Mouse (Mus musculus) heart, postnatal 36 days (tissue): ENCODE data around the gene Irf9. TPM values are rescaled to one million over a fixed set of nuclear protein-coding genes. Genes with fewer than 3 reads are reported as not detected.
A peak's percentile ranks its signal among the peaks of the same experiment; 100 is the strongest.

Experiments used
- DNase-seq, 2 experiments: peaks; one replicate each; pipeline ENCODE4 v3.0.0; 2021 to 2022
- intact Hi-C: fragments of 180-260 bp; cut with DNase I; formaldehyde crosslinking; loops from one replicate; pipeline ENCODE4 v1.15.1; 2025
- total RNA-seq, 2 experiments: library from RNA; stranded (reverse); gene quantifications; 2 replicates each; pipeline ENCODE4 v1.2.3; 2021

Irf9 gene
- total RNA-seq, 2 experiments from 2014 or later, result 10.6 to 17.7 TPM

DNA sequence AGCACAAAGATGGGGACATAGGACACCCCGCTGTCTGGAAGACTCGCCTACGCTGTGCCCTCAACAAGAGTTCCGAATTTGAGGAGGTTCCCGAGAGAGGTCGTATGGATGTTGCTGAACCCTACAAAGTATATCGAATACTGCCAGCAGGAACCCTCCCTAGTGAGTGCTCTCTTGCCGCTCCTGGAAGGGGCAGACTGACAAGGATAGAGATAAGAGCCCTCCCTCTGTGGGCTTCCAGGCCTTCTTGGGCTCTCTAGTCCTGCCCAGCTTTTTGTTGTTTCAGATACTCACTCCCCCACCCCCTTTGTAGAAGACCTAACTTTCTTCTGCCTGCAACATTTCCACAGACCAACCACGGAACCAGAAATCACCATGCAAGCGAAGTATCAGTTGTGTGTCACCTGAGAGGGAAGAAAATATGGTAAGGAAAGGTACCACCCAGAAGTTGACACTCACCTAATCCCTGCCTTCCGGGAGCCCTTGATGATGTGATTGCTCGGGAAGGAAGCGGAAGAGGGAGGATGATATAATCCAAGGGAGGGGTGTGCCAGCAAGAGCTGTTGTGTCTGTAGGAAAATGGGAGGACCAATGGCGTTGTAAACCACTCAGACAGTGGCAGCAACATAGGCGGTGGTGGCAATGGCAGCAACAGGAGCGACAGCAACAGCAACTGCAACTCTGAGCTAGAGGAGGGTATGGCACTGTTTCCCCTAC is 2.5 kb downstream of the Irf9 start:
- intact Hi-C loops, result loop anchor here (2.0 kb wide), 2 partner anchors 13 to 25 kb away; no protein-coding TSS in a partner anchor
- DNase-seq, result no peak

DNA sequence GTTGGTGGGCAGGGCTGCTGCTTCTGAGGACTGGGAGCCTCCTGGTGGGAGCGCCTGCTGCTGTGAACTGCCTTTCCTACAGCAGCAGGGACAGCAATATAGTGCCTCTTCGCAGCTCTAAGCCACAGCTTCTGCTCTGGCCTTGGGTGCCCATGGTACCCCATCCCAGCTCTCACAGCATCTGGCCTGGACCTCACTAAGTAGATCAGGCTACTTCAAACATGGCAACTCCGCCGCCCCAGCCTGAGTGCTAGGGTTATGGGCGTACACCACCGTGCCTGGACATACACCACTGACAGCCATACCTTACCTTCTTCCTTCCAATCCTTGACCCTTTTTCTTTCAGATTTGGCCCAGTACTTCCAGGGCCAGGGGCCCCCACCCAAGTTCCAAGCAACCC is 5.0 kb downstream of the Irf9 start:
- no peak for DNase-seq
- intact Hi-C loops, result no loop called here

DNA sequence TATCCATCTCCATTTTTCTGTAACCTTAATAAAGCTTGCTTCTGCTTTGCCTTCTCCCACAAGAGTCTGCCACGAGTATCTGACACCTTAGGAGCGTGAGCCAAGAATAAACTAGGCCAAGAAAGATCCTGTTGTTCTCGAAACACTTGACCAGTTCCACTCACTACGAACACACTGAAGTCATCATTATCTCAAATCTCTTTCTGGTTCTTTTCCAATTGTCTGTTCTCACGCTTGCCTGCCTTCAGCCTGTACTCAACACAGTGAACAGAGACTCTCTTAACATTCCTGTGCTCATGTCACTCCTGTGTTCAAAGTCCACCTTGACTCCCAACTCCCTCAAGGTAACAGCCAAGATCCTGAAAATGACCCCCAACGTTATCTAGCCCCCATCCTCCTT is 10.0 kb downstream of the Irf9 start:
- intact Hi-C loops, result no loop called here
- DNase-seq, result no peak

DNA sequence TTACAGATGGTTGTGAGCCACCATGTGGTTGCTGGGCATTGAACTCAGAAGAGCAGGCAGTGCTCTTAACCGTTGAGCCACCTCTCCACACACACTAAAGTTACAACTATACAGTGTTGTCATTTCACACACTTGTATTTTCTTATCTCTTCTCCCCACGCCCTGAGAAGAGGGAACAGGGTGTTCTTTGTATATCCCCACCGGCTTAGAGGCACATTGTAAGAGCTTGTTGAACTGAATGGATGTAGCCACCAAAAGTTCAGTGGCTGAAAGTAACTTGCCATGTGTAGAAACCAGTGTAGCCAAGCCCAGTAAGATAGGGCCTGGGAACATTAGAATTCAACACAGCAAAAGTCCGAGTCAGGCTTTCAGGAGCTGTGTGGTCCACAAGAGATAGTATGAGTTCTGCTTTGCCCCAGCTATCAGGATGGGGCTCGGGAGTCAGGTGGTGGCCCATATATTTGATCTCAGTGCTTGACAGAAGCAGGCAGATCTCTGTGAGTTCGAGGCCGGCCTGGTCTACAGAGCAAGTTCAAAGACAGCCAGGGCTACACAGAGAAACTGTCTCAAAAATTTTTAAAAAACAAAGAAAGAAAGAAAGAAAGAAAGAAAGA is 11.3 kb downstream of the Irf9 start:
- intact Hi-C loops, result no loop called here
- DNase-seq, result no peak

DNA sequence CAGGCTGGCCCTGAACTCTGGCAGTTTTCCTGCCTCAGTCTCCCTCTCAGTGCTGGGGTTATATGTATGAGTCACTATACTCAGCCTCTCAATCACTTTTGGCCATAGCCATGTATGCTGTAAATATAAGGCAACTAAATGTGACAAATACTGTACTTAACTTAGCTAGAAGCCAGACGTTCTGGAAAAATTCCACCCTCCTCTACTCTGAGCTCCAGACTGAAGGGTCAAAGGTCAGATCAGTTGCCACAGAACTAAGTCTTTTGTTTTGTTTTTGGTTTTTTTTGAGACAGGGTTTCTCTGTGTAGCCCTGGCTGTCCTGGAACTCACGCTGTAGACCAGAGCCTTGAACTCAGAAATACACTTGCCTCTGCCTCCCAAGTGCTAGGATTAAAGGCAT is 12.5 kb downstream of the Irf9 start:
- DNase-seq, result no peak
- intact Hi-C loops, result no loop called here

DNA sequence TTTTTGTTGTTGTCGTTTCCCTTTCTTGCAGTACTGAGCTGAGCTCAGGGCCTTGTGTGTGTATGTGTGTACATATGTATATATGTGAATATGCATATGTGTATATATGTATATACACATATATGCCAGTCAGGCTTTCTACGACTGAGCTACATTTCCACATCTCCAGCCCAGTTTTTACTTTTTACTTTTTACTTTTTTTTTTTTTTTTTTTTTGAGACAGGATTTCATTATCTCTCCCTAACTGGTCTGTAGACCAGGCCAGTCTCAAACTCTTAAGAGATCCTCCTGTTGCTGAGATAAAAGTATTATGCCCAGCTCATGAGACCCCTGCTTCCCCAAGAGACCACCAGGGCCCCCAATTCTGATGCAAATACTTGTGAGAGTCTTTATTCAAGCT is 13.5 kb downstream of the Irf9 start:
- DNase-seq, result no peak
- intact Hi-C loops, result no loop called here

DNA sequence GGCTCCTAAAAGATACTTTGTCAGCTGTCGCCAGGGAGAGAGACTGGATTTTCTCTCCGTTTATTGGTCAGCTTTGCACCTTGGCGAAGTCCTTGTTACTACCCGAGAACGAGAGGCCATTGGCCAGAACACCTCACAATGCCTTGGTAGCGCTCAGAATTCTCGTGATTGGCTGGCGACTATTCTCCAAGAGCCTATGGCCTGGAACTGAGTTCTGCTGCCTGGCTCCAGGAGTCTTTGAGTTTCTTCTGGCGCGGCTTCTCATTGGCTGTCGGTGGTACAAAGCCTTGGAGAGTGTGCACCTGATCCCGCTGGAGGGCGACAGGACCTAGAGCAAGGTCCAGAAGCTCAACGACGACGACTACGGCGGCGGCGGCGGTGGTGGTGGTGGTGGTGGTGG is 14.5 kb downstream of the Irf9 start, which contains the start of gene Rec8:
Gene Rec8 (plus strand): TSS at position 216 of the 400 bp plus-strand sequence.
- DNase-seq, result no peak
- intact Hi-C loops, result no loop called here

DNA sequence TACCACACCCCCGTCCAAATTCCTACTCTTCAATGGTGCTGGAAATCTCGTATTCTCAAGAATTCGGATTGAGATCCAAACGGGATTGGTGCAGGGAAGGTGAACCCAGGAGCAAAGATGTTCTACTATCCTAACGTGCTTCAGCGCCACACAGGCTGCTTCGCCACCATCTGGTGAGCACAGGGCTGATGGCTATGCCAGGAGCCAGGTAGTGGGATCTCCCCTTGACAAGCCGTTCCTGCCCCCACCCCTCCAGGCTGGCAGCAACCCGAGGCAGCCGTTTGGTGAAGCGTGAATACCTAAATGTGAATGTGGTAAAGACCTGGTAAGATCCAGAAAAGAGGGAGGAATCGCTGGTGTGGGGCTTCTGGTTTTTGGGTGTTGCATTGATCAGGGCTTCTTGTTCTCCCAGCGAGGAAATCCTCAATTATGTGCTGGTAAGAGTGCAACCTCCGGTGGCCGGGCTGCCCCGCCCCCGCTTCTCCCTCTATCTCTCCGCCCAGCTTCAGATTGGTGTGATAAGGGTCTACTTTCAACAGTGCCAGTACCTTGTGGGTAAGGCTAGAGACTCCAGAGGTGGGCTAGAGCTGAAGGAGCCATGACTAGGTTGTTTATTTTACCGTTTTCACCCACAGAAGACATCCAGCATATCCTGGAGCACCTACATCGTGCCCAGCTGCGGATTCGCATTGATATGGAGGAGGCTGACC is 15.3 kb downstream of the Irf9 start:
- no peak for DNase-seq
- intact Hi-C loops, result no loop called here

DNA sequence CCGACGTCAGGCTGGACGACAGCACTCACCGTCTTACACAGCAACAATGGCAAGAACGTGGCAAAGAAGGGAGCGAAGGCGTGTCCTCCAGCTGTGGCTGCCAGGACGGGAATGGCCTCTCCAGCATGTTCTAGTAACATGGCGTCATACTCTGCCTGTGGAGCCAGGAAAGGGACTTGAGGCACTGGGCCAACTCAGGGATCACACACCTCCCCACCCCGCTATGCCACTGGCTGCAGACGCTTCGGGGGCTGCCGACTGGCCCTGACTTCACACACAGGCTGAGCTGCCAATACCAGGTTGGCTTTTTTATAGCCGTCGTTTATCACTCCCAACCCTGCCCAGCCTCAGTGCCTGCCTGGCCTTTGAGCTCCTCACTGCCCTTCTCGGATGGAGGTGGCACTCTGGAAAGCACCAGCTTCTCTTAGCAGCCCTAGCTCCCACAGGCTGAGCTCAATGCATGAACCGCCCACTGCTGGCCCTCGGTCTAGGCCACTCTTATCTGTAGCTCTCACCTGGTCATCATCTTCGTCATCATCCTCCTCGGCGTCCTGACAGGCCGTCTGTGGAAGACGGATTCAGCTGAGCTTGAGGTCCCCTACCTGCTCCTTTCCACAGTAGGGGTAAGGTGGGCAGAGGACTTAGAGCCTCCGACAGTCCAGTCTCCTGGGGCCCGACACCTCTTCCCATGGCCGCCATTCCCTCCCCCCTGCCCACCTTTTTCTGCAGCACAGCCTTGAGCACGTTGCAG is 24.9 kb downstream of the Irf9 start:
- intact Hi-C loops, result loop anchor here (10.0 kb wide), 1 partner anchor 267 kb away; no protein-coding TSS in a partner anchor
- no peak for DNase-seq

DNA sequence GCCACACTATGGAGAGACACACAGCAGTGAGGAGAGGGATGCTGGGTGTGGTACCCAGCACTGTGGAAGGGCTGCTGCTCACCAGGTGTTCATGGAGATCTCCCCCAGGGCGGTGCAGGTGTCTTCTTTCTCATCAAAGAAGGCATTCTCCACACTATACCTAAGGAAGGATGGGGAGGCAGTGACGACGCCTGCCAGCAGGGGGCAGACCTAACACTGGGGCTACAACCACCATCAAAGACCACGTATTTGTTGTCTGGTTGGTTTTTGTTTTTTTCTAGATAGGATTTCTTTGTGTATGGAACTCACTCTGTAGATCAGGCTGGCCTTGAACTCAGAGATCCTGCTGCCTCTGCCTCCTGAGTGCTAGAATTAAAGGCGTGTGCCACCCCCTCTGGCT is 25.9 kb downstream of the Irf9 start:
- intact Hi-C loops, result loop anchor here (1.0 to 10.0 kb wide), 2 partner anchors 114 to 265 kb away; no protein-coding TSS in a partner anchor
- peak; percentile 55 to 77 for DNase-seq

DNA sequence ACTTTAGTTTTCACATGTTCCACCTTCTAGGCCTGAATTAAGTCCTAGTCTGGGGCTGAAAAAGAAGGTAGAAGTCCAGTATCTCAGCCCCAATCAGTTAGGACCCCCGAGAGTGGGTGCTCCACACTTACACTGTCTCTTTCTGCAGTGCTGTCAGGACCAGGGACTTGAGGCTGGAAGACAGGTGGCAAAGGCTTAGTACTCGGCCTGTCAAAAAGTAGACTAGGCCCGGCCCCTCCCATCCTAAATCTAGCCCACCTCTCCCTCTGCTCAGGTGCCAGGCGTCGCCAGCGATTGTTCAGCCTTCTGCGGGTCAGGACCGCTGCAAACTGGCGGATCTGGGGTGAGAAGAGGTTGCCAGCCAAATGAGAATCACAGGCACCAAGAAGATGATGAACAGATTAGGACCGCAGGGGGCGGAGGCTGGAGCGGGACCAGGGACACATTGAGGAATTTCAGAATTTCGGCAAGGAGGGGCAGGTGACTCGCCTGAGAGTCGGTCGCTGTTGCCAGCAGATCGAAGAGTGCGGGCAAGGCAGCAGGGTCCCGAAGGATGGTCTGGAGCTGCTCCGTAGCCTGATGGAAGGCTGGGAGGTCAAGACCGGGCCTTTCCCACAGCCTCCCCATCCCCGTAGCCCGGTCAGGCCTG is 31.6 kb downstream of the Irf9 start:
- DNase-seq, result no peak
- intact Hi-C loops, result loop anchor here (2.0 to 5.0 kb wide), 3 partner anchors 26 to 87 kb away; partner anchors contain the start of genes Gmpr2, Mdp1, Nedd8 and Rabggta

DNA sequence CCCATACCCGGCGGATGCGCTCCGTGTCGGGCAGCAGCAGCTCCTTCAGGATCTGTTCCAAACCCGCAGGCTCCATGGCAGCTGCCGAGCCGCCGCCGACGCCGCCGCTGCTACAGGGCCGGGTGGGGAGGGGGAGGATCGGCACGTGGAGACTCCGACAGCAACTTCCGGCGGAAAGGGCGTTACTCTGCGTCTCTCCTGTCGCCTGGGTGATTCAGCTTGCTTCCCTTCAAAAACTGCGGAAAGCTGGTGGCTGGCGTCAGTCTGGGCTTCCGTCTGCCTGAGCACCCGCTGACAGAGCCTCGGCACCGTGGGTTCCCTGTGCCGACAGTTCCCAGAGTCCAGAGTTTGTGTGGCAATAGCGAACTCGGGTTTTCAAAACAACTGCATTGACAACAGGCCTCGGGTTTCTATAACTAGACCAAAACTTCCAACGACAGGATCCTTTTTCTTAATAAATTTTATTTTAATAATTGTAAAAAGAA is 32.2 kb downstream of the Irf9 start, which contains the start of gene Ipo4:
Gene Ipo4 (minus strand): TSS at position 435 of the 485 bp plus-strand sequence.
- peak; percentile 84 to 89 for DNase-seq
- intact Hi-C loops, result loop anchor here (2.0 to 5.0 kb wide), 3 partner anchors 25 to 87 kb away; partner anchors contain the start of genes Gmpr2, Mdp1, Nedd8 and Rabggta

DNA sequence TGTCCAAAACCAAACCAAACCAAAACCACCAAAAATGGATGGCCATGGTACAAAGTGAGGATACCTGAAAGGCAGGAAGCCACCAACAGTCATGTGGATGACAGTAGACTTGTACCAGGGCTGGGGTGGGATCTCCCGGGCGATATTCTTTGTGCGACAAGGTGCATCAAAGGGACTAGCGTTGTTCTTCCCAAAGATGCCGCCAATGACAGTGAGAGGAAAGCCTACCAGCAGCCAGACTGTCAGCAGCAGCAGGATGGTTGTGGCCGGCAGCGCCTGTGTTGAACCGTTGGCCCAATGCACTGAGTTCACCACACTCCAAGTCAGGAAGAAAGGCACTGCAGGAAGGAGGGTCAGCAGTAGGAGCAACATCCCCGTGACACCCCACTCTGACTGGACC is 34.4 kb downstream of the Irf9 start, which contains the start of gene Gm49378:
Gene Gm49378 (minus strand): TSS at position 101 of the 400 bp plus-strand sequence.
- no peak for DNase-seq
- intact Hi-C loops, result loop anchor here (5.0 kb wide), 2 partner anchors 35 to 85 kb away; partner anchors contain the start of genes Gmpr2, Nedd8 and Rabggta

DNA sequence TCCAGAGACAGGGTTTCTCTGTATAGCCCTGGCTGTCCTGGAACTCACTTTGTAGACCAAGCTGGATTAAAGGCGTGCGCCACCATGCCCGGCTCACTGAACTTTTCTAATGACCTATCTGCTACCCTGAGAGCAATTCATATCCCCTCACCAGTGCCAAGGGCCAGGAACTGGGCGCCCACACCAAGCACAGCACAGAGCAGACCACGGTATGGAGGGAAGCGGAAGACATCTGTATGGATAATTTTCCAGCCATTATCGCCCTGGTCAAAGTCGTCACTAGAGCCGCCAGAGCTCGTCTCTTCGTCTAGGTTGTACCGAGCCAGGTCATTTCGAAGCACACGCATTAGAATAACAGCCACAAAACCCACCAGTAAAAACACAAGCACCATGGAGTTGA is 37.4 kb downstream of the Irf9 start:
- DNase-seq, result no peak
- intact Hi-C loops, result no loop called here

DNA sequence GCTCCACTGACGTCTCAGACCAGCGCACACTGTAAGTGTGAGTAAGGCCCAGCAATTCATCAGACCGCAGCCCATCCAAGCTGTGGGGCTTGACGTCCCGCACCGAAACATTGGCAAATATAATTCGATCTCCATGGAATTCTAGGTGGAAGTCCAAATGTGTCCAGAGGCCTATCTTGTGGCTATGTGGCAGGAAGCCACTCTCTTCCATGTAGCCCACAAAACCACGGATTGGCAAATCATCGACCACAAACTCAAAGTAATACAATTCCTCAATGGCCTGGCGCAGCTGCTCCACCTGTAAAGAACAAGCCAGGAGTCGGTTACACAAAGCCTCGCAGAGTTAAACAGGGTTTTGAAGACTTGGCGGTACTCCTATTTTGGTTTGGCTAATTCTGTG is 37.9 kb downstream of the Irf9 start:
- no peak for DNase-seq
- intact Hi-C loops, result no loop called here

DNA sequence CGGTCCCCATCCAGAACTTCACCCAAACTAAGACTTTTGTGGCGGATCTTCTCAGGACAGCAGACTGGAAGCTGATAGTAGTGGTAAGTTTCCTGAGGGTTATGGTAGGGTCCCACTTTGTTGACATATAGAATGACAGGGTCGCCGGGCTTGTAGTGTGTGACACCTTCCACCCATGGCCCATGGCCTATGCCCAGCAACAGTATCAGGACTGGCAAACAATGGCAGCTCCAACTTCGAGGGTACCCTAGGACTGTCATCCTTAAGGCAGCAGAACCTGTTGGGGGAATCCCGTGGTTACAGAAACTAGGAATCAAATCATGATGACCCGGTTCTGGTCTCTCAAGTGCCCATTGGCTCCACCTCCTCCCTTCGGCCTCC is 39.3 kb downstream of the Irf9 start:
- intact Hi-C loops, result loop anchor here (2.0 kb wide), 1 partner anchor 14 kb away; no protein-coding TSS in a partner anchor
- no peak for DNase-seq

DNA sequence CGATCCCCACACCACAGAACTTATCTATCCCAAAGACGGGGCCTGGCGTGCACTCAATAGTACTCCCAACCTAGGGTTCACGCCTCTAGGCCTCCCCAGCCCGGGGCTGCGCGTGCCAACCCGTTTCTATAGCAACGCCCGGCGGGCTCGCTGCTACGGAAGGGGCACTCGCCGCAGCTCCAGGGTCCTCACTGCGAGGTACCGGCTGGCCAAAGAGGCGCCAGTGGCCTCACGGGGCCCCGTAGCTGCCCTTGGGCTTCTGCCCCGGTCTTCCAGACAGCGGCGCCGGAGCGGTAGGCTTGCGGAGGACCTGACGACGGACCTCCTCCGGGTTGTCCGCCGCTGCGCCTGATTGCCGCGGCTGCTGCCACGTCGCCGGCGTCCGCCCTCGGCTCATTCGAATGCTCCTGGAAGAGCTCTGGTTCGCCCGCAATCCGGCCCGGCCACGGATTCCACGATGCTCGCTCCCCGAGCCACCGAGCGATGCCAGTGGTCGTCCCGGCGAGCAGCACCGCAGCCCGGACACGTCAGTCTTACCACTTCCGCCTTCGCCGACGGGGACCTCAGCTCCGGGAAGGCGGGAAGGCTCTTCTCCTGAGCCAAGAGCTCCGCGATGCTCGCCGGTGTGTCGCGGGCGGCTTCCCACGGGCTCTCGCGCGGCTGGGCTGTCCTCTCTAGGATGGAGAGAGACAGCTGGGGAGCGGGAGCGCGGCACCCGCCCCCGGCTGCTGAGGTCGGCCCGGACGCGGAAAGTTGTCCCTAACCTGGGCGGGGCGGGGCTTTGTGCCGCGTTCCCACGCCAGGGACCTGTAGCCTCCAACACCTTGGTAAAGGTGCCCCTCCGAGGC is 39.9 kb downstream of the Irf9 start, which contains the start of gene Tm9sf1:
Gene Tm9sf1 (minus strand): TSS at position 747 of the 848 bp plus-strand sequence.
- DNase-seq, result peak; percentile 87 to 98
- intact Hi-C loops, result loop anchor here (2.0 kb wide), 1 partner anchor 14 kb away; no protein-coding TSS in a partner anchor

DNA sequence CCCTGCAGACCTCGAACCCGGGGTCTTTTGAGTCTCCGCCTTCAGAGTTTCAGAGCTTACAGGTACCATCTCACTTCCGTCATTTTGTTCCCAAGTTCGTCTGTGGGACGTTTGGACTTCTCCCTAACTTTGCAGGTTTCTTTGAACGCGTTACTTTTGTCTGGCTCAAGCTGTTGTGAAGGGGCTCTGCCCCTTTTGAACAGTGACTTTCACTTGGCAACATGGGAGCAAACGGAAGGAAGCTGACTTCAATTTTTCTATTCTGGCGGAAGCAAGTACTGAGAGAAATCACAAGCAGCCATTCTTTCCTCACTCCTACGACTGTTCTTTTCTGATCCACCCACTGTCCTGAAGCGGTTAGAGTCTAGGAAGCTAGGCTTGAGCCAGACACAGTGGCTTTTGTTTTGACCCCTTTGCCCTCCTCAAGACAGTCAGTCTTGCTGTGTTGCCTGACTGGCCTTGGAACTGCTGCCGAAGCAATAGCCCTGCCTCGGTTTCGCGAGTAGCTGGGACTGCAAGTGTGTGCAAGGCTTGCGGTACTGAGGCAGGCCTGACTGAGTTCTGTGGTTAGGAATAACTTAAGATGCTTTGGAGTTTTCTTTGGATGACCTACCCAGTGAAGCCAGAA is 41.0 kb downstream of the Irf9 start:
- peak in 1 of 2 experiments; percentile 24 for DNase-seq
- intact Hi-C loops, result no loop called here
